21 mouse cellular contexts compared by ENCODE assay signal in the genomic region with DNA sequence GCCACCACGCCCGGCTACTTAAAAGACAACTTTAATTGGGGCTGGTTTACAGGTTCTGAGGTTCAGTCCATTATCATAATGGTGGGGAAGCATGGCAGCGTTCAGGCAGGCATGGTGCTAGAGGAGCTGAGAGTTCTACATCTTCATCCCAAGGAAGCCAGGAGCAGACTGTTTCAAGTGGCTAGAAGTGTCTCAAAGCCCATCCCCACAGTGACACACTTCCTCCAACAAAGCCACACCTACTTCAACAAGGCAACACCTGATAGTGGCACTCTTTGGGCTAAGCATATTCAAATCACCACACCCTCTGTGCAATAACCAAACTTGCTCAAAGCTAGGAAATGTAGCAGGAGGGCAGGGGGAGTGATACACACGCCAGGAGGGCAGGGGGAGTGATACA. TPM values are rescaled to one million over a fixed set of nuclear protein-coding genes. Genes with fewer than 3 reads are reported as not detected.
DNase-seq lines count a peak whose midpoint lies in the region; ATAC-seq lines count a peak whose summit lies in the region.
"Had no signal": no experiment of that assay in that cellular context is flagged by ENCODE, and none has a peak within 500 bp of the region (broad histone marks: within the 10 kb centered on the region; RNA-seq: fewer than 3 reads in every experiment).

No protein-coding gene starts in this region.

- no peaks in the 10 kb centered on the region for H3K36me3 ChIP-seq in lung, embryonic 16.5 days (ENCODE audit: control insufficient read depth, insufficient read depth, low read length)
- H3K36me3 ChIP-seq: embryonic facial prominence, embryonic 15.5 days; heart, embryonic 13.5 days; hindbrain, embryonic 12.5 days; limb, embryonic 12.5 days; neural tube, embryonic 15.5 days had no signal

- no peak overlapping the region for H3K9ac ChIP-seq in lung, embryonic 16.5 days (ENCODE audit: low read length)
- H3K9ac ChIP-seq: embryonic facial prominence, embryonic 15.5 days; heart, embryonic 13.5 days; hindbrain, embryonic 12.5 days; limb, embryonic 12.5 days; neural tube, embryonic 15.5 days had no signal

- H3K27me3 ChIP-seq in lung, embryonic 16.5 days (ENCODE audit: control insufficient read depth, insufficient read depth, low read depth, low read length), result no peaks in the 10 kb centered on the region
- H3K27me3 ChIP-seq: embryonic facial prominence, embryonic 15.5 days; hindbrain, embryonic 12.5 days; limb, embryonic 12.5 days had no signal

- no peak overlapping the region for H3K4me2 ChIP-seq in lung, embryonic 16.5 days (ENCODE audit: low read depth, low read length)
- H3K4me2 ChIP-seq: embryonic facial prominence, embryonic 15.5 days; heart, embryonic 13.5 days; hindbrain, embryonic 12.5 days; limb, embryonic 12.5 days; midbrain, embryonic 11.5 days; neural tube, embryonic 15.5 days had no signal

- H3K9me3 ChIP-seq in lung, embryonic 16.5 days (ENCODE audit: control insufficient read depth, low read length), result no peaks in the 10 kb centered on the region
- H3K9me3 ChIP-seq: embryonic facial prominence, embryonic 15.5 days; heart, embryonic 13.5 days; hindbrain, embryonic 12.5 days; limb, embryonic 12.5 days; neural tube, embryonic 15.5 days had no signal

- peak overlapping the region; percentile 82 for H3K27ac ChIP-seq in lung, embryonic 16.5 days (ENCODE audit: low read length)
- H3K27ac ChIP-seq: embryonic facial prominence, embryonic 15.5 days; heart, embryonic 13.5 days; hindbrain, embryonic 12.5 days; layer of hippocampus, adult 2 months; limb, embryonic 12.5 days; neural tube, embryonic 15.5 days had no signal

- no peak overlapping the region for H3K4me3 ChIP-seq in lung, embryonic 16.5 days (ENCODE audit: low read length)
- H3K4me3 ChIP-seq: embryonic facial prominence, embryonic 15.5 days; heart, embryonic 13.5 days; hindbrain, embryonic 12.5 days; layer of hippocampus, adult 2 months; limb, embryonic 12.5 days; neural tube, embryonic 15.5 days had no signal

- H3K4me1 ChIP-seq in lung, embryonic 16.5 days (replicated peaks; ENCODE audit: control insufficient read depth, insufficient read depth, low read length), result 0 out of 2 replicates have a peak, but pooled peaks cover 2% of the 10 kb centered on the region
- H3K4me1 ChIP-seq: embryonic facial prominence, embryonic 15.5 days; hindbrain, embryonic 12.5 days; limb, embryonic 12.5 days; neural tube, embryonic 15.5 days had no signal

- no peak for DNase-seq in lung, postnatal 10 days
- peak; percentile 82 for DNase-seq in ES-CJ7 (ENCODE audit: low read depth, low spot score)
- DNase-seq in cerebellum, adult 11 months, result no peak
- no peak for DNase-seq in gastrocnemius, postnatal 10 days
- DNase-seq: adrenal gland, postnatal 14 days; cerebellum, adult 9-10 months; heart, adult 18-20 months; kidney, postnatal 25 days; thymus, adult 2 months had no signal

- peak; percentile 69 for ATAC-seq in lung, embryonic 16.5 days (ENCODE audit: low read depth)
- 0 out of 2 replicates have a peak, but pooled peaks have one; percentile 22 for ATAC-seq in granulocyte monocyte progenitor cell, adult 5-6 weeks (replicated peaks; ENCODE audit: poor library complexity, severe bottlenecking)
- ATAC-seq in megakaryocyte-erythroid progenitor cell, adult 5-6 weeks (replicated peaks; ENCODE audit: low FRiP score, low TSS enrichment, poor library complexity, severe bottlenecking), result peak; percentile 63; the same call in 1 of the 2 replicates
- ATAC-seq: forebrain, embryonic 14.5 days; intestine, postnatal 0 days had no signal

- WGBS in lung, embryonic 16.5 days, result 56% methylated on average over 4 of the region's 4 CpGs

RNA-seq across cellular contexts. Expression of gene Kank3, which starts 6.1 kb away (rescaled TPM):
- polyA plus RNA-seq in lung, embryonic 16.5 days (2015; fragmentation: Nextera tagmentation; extraction: Ambion mirVana), result 78.8 and 89.6 TPM in 2 replicates
- 17.5 and 21.0 TPM in 2 replicates for total RNA-seq in granulocyte monocyte progenitor cell, adult 5-6 weeks (2014; fragmentation: Nextera tagmentation)
- total RNA-seq in granulocyte monocyte progenitor cell, adult 5-6 weeks (2017), result 5.3 and 5.5 TPM in 2 replicates
- total RNA-seq in megakaryocyte-erythroid progenitor cell, adult 5-6 weeks (2014; fragmentation: Nextera tagmentation), result 12.0 and 19.7 TPM in 2 replicates
- total RNA-seq in megakaryocyte-erythroid progenitor cell, adult 5-6 weeks (2017), result 1.6 and 2.4 TPM in 2 replicates
- 10 to 100 TPM; 27.6 to 33.3 TPM for total RNA-seq in gastrocnemius, postnatal 10 days (2021)

RNA-seq across cellular contexts. Expression of gene Rps28, which starts 20.2 kb away (rescaled TPM):
- polyA plus RNA-seq in lung, embryonic 16.5 days (2015; fragmentation: Nextera tagmentation; extraction: Ambion mirVana), result 929 and 1,039 TPM in 2 replicates
- total RNA-seq in granulocyte monocyte progenitor cell, adult 5-6 weeks (2014; fragmentation: Nextera tagmentation), result 3,502 and 3,517 TPM in 2 replicates
- total RNA-seq in granulocyte monocyte progenitor cell, adult 5-6 weeks (2017), result 2,416 and 2,576 TPM in 2 replicates
- total RNA-seq in megakaryocyte-erythroid progenitor cell, adult 5-6 weeks (2014; fragmentation: Nextera tagmentation), result 3,294 and 3,898 TPM in 2 replicates
- 3,120 and 3,626 TPM in 2 replicates for total RNA-seq in megakaryocyte-erythroid progenitor cell, adult 5-6 weeks (2017)
- total RNA-seq in gastrocnemius, postnatal 10 days (2021), result 1,000 to 10,000 TPM; 1,176 to 1,238 TPM

RNA-seq across cellular contexts. Expression of gene Ndufa7, which starts 20.2 kb away (rescaled TPM):
- polyA plus RNA-seq in lung, embryonic 16.5 days (2015; fragmentation: Nextera tagmentation; extraction: Ambion mirVana), result 482 and 489 TPM in 2 replicates
- total RNA-seq in granulocyte monocyte progenitor cell, adult 5-6 weeks (2014; fragmentation: Nextera tagmentation), result 282 and 300 TPM in 2 replicates
- 133 and 200 TPM in 2 replicates for total RNA-seq in granulocyte monocyte progenitor cell, adult 5-6 weeks (2017)
- 261 and 275 TPM in 2 replicates for total RNA-seq in megakaryocyte-erythroid progenitor cell, adult 5-6 weeks (2014; fragmentation: Nextera tagmentation)
- 85.6 and 250 TPM in 2 replicates for total RNA-seq in megakaryocyte-erythroid progenitor cell, adult 5-6 weeks (2017)
- total RNA-seq in gastrocnemius, postnatal 10 days (2021), result 100 to 1,000 TPM; 322 to 360 TPM

RNA-seq across cellular contexts. Expression of gene Angptl4, which starts 22.6 kb away (rescaled TPM):
- polyA plus RNA-seq in lung, embryonic 16.5 days (2015; fragmentation: Nextera tagmentation; extraction: Ambion mirVana), result 46.1 and 48.3 TPM in 2 replicates
- total RNA-seq in granulocyte monocyte progenitor cell, adult 5-6 weeks (2014; fragmentation: Nextera tagmentation), result 13.2 and 22.6 TPM in 2 replicates
- total RNA-seq in granulocyte monocyte progenitor cell, adult 5-6 weeks (2017), result 10.3 and 11.1 TPM in 2 replicates
- 14.9 and 18.2 TPM in 2 replicates for total RNA-seq in megakaryocyte-erythroid progenitor cell, adult 5-6 weeks (2014; fragmentation: Nextera tagmentation)
- total RNA-seq in megakaryocyte-erythroid progenitor cell, adult 5-6 weeks (2017), result 13.0 and 17.1 TPM in 2 replicates
- total RNA-seq in gastrocnemius, postnatal 10 days (2021), result 10 to 100 TPM; 22.7 to 36.0 TPM

RNA-seq across cellular contexts. Expression of gene Cd320, which starts 38.7 kb away (rescaled TPM):
- 63.4 and 67.1 TPM in 2 replicates for polyA plus RNA-seq in lung, embryonic 16.5 days (2015; fragmentation: Nextera tagmentation; extraction: Ambion mirVana)
- total RNA-seq in granulocyte monocyte progenitor cell, adult 5-6 weeks (2014; fragmentation: Nextera tagmentation), result 21.9 and 35.5 TPM in 2 replicates
- total RNA-seq in granulocyte monocyte progenitor cell, adult 5-6 weeks (2017), result 20.3 and 31.3 TPM in 2 replicates
- total RNA-seq in megakaryocyte-erythroid progenitor cell, adult 5-6 weeks (2014; fragmentation: Nextera tagmentation), result 11.4 and 19.2 TPM in 2 replicates
- 14.1 and 19.6 TPM in 2 replicates for total RNA-seq in megakaryocyte-erythroid progenitor cell, adult 5-6 weeks (2017)
- 10 to 100 TPM; 15.0 to 16.5 TPM for total RNA-seq in gastrocnemius, postnatal 10 days (2021)
